Mouse (Mus musculus) thymus, postnatal 4 days (tissue): ENCODE results near the gene H2-Ob.
A peak's percentile ranks its signal among the peaks of the same experiment; 100 is the strongest.

Experiments used
- DNase-seq: peaks from one replicate; pipeline ENCODE4 v3.0.0; 2021

Gene H2-Ob

GRCm38 (mm10) chr17:34244656-34245055 lies 6.0 kb downstream of the H2-Ob start:
- peak; percentile 1 for DNase-seq

- no peak for DNase-seq
These were observed 8.3 kb downstream of the H2-Ob start for GRCm38 (mm10) chr17:34247047-34247446.

- peak; percentile 3 for DNase-seq
These were observed 10.1 kb downstream of the H2-Ob start for GRCm38 (mm10) chr17:34248764-34249163.

GRCm38 (mm10) chr17:34249361-34249760 lies 10.7 kb downstream of the H2-Ob start:
- DNase-seq = no peak

GRCm38 (mm10) chr17:34249878-34250277 lies 11.2 kb downstream of the H2-Ob start:
- peak; percentile 65 for DNase-seq

GRCm38 (mm10) chr17:34251666-34252065 lies 13.0 kb downstream of the H2-Ob start:
- peak; percentile 26 for DNase-seq

GRCm38 (mm10) chr17:34256501-34256900 lies 17.8 kb downstream of the H2-Ob start:
- no peak for DNase-seq

- DNase-seq = peak; percentile 89
These were observed 19.1 kb downstream of the H2-Ob start, which contains the start of gene H2-Ab1 for GRCm38 (mm10) chr17:34257594-34258375. Gene H2-Ab1 (plus strand): TSS chr17:34257689.

GRCm38 (mm10) chr17:34260551-34260950 lies 21.8 kb downstream of the H2-Ob start:
- no peak for DNase-seq

- DNase-seq = peak; percentile 30
These were observed 22.8 kb downstream of the H2-Ob start for GRCm38 (mm10) chr17:34261502-34261901.

GRCm38 (mm10) chr17:34263068-34263467 lies 24.4 kb downstream of the H2-Ob start:
- peak; percentile 73 for DNase-seq

GRCm38 (mm10) chr17:34263811-34264371 lies 25.2 kb downstream of the H2-Ob start:
- DNase-seq = peak; percentile 76

GRCm38 (mm10) chr17:34264452-34265351 lies 26.0 kb downstream of the H2-Ob start:
- peak; percentile 61 for DNase-seq

- DNase-seq = no peak
These were observed 29.6 kb downstream of the H2-Ob start for GRCm38 (mm10) chr17:34268262-34268661.

- no peak for DNase-seq
These were observed 30.0 kb downstream of the H2-Ob start for GRCm38 (mm10) chr17:34268748-34269147.

GRCm38 (mm10) chr17:34269817-34270216 lies 31.1 kb downstream of the H2-Ob start:
- no peak for DNase-seq

GRCm38 (mm10) chr17:34270230-34270629 lies 31.5 kb downstream of the H2-Ob start:
- DNase-seq = no peak

GRCm38 (mm10) chr17:34270940-34271339 lies 32.2 kb downstream of the H2-Ob start:
- no peak for DNase-seq

- DNase-seq = no peak
These were observed 33.4 kb downstream of the H2-Ob start for GRCm38 (mm10) chr17:34272102-34272501.

- DNase-seq = no peak
These were observed 41.9 kb downstream of the H2-Ob start for GRCm38 (mm10) chr17:34280499-34281038.

GRCm38 (mm10) chr17:34281836-34282235 lies 43.1 kb downstream of the H2-Ob start:
- no peak for DNase-seq

- DNase-seq = no peak
These were observed 46.7 kb downstream of the H2-Ob start for GRCm38 (mm10) chr17:34285371-34285770.

GRCm38 (mm10) chr17:34285848-34286247 lies 47.1 kb downstream of the H2-Ob start:
- DNase-seq = peak; percentile 79
